Mouse (Mus musculus) embryonic facial prominence, embryonic 13.5 days (tissue): ENCODE data around the gene Prcd. TPM values are rescaled to one million over a fixed set of nuclear protein-coding genes. Genes with fewer than 3 reads are reported as not detected.
A peak's percentile ranks its signal among the peaks of the same experiment; 100 is the strongest.
"Not testable (repeated sequence)": the region's sequence is repeated elsewhere in the genome, so short reads cannot be mapped to it uniquely, and the experiment has no call there.

Experiments used
- ATAC-seq: fragments of 200-750 bp; cut with Nextera tagmentation; 2 replicates; pipeline ENCODE4 v1.8.0; 2017; ENCODE audit warnings: low read depth; ENCODE audit not compliant: insufficient number of reproducible peaks, insufficient read depth, low FRiP score, low TSS enrichment
- H3K27ac ChIP-seq: fragments of 300-500 bp; sonication (generic); 2 replicates; pipeline ENCODE4 v1.5.1; 2015; ENCODE audit warnings: moderate library complexity, mild to moderate bottlenecking, inconsistent platforms
- H3K27me3 ChIP-seq: fragments of 300-500 bp; sonication (generic); 2 replicates; pipeline ENCODE4 v1.6.1; 2015; ENCODE audit warnings: mild to moderate bottlenecking, inconsistent platforms
- H3K36me3 ChIP-seq: fragments of 300-500 bp; sonication (generic); 2 replicates; pipeline ENCODE4 v1.6.1; 2015; ENCODE audit warnings: mild to moderate bottlenecking, inconsistent platforms
- H3K4me1 ChIP-seq: fragments of 300-500 bp; sonication (generic); 2 replicates; pipeline ENCODE4 v1.6.1; 2015; ENCODE audit warnings: inconsistent platforms
- H3K4me2 ChIP-seq: fragments of 300-500 bp; sonication (generic); 2 replicates; pipeline ENCODE4 v1.6.1; 2015; ENCODE audit warnings: moderate library complexity, mild to moderate bottlenecking, inconsistent platforms
- H3K4me3 ChIP-seq: fragments of 300-500 bp; sonication (generic); 2 replicates; pipeline ENCODE4 v1.5.1; 2015; ENCODE audit warnings: mild to moderate bottlenecking, inconsistent platforms
- H3K9ac ChIP-seq: fragments of 300-500 bp; sonication (generic); 2 replicates; pipeline ENCODE4 v1.6.1; 2015; ENCODE audit warnings: mild to moderate bottlenecking, inconsistent platforms
- H3K9me3 ChIP-seq: fragments of 300-500 bp; sonication (generic); 2 replicates; pipeline ENCODE4 v1.6.1; 2016; ENCODE audit warnings: inconsistent platforms
- WGBS: fragments of 180-500 bp; shearing (Covaris S2); methylation state at CpG from one replicate; pipeline ENCODE4 v1.1.7; 2015; ENCODE audit warnings: mixed read lengths; 5-methylcytosine and 5-hydroxymethylcytosine counted together
- polyA plus RNA-seq: library from polyadenylated mRNA; unstranded; fragments of >200 nt; fragmentation: Nextera tagmentation; extraction: Ambion mirVana; gene quantifications from 2 replicates; pipeline ENCODE4 v1.2.1, GENCODE M21; 2015

Gene Prcd
- polyA plus RNA-seq, 1 experiment from 2014 or later = 0.80 TPM

DNA sequence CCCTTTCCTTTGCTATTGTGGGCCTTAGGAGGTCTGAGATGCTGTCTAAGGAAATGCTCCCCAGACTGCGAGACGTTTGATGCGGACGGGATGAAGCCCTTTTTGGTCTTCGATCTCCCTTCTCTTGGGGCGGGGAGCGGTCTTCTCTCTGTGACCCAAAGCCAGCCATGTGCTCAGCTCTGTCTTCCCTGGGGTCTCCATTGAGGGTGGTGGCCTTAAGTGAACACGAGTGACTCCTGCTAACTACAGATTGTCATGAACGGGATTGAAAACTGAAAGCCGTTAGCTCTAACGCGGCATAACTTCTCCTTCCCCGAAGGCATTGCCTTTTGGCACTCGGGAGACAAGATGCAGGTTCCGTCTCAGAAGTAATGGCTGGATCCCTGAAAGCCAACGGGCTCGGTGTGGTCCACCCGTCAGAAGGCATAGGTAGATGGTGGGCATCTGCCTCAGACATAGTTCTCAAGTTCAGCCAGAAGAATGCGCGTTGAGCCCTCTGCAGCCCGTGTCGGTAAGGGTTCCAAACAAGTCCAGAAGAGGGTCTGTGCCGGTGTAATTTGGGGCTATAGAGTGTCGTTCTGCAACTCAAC, 18.6 kb downstream of the Prcd start:
- under 1% methylated on average over 24 of the region's 24 CpGs for WGBS
- H3K4me2 ChIP-seq = peak overlapping the region; percentile 83
- peak overlapping the region; percentile 81 for H3K27ac ChIP-seq
- 0 out of 2 replicates have a peak, but pooled peaks have one; percentile 2 for ATAC-seq
- peak overlapping the region; percentile 73 for H3K4me3 ChIP-seq
- H3K9ac ChIP-seq = peak overlapping the region; percentile 97
- H3K4me1 ChIP-seq = peaks cover 43% of the 10 kb centered on the region
- H3K36me3 ChIP-seq = peaks cover 43% of the 10 kb centered on the region
- no peaks in the 10 kb centered on the region for H3K9me3 ChIP-seq
- no peaks in the 10 kb centered on the region for H3K27me3 ChIP-seq

DNA sequence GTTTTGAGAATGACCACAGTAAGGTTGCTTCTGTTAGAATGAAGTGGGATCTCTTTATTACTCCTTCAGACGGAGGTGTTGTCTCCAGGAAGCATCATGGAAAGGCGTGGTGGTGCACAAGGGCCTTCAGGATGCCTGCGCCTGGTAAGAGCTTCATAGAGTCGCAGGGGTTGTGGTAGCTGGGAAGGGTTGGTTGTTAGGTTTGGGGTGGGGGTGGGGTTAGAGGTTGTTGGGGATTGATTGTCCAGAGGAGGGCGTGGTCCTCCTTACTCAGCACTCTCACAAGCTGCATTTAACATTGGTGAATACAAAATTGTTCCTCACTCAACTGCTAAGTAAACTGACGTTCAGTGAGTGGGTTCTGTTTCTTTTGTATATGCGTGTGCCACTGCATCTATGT, 19.3 kb downstream of the Prcd start:
- H3K4me2 ChIP-seq = peak overlapping the region; percentile 83
- WGBS = 19% methylated on average over 7 of the region's 7 CpGs
- no peaks in the 10 kb centered on the region for H3K9me3 ChIP-seq
- peaks cover 43% of the 10 kb centered on the region for H3K4me1 ChIP-seq
- no peak overlapping the region for H3K27ac ChIP-seq
- H3K27me3 ChIP-seq = no peaks in the 10 kb centered on the region
- peak overlapping the region; percentile 73 for H3K4me3 ChIP-seq
- H3K36me3 ChIP-seq = peaks cover 49% of the 10 kb centered on the region
- peak overlapping the region; percentile 97 for H3K9ac ChIP-seq
- ATAC-seq = no peak

GRCm38 (mm10) chr11:116673410-116673809, 20.1 kb downstream of the Prcd start:
- Histone ChIP-seq H3K27me3 (no peaks in the 10 kb centered on the region), H3K4me1 (peaks cover 43% of the 10 kb centered on the region), H3K4me2 (peak overlapping the region; percentile 83), H3K9me3 (no peaks in the 10 kb centered on the region), H3K4me3 (peak overlapping the region; percentile 73), H3K27ac (no peak overlapping the region), H3K9ac (peak overlapping the region; percentile 97), H3K36me3 (peaks cover 56% of the 10 kb centered on the region)
- ATAC-seq = no peak
- 87% methylated on average over 2 of the region's 2 CpGs for WGBS

DNA sequence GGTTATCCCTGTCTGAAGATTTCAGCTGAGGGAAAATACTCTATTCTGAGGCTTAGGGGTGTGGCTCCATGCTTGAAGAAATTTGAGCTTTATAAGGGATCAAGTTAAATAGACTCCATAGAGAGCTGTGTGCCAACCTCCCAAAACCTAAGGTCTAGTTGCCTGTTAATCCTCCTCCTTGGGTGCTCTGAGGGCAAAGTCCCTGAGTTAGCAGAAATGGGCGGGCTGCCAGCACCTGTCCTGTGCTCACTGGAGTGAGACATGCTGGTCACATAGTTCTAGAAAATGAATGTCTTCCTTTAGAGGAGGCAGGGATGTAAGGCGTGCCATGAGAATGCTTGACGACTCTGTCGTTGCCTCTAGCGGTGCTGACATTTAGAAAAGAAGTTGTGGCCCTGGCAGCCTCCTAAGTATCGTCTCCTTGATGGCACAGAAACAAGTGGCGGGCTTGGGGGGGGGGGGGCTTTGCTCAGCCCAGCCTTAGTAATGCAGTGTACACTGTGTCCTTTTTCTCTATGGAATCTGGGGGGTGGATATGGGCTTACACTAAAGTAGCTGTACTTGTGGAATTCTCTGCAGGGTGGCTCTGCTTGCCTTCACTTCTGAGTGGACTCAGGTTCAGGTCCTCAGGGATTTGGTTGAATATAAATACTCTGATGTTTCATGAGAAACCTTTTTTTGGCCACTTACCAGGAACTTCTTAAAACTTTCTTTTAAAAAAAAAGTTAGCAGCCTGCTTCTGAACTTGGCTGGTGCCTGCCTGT, 21.5 kb downstream of the Prcd start:
- no peak overlapping the region for H3K9ac ChIP-seq
- no peaks in the 10 kb centered on the region for H3K9me3 ChIP-seq
- H3K27ac ChIP-seq = no peak overlapping the region
- peaks cover 34% of the 10 kb centered on the region for H3K4me1 ChIP-seq
- no peaks in the 10 kb centered on the region for H3K27me3 ChIP-seq
- no peak for ATAC-seq
- peaks cover 67% of the 10 kb centered on the region for H3K36me3 ChIP-seq
- WGBS = 83% methylated on average over 7 of the region's 7 CpGs
- H3K4me3 ChIP-seq = no peak overlapping the region
- H3K4me2 ChIP-seq = no peak overlapping the region

- ATAC-seq = not testable (repeated sequence)
These were observed 22.1 kb downstream of the Prcd start for GRCm38 (mm10) chr11:116675429-116675828.

GRCm38 (mm10) chr11:116676175-116676976, 23.0 kb downstream of the Prcd start:
- H3K27ac ChIP-seq = no peak overlapping the region
- WGBS = 89% methylated on average over 14 of the region's 14 CpGs
- H3K27me3 ChIP-seq = no peaks in the 10 kb centered on the region
- no peaks in the 10 kb centered on the region for H3K9me3 ChIP-seq
- H3K36me3 ChIP-seq = peaks cover 72% of the 10 kb centered on the region
- H3K4me3 ChIP-seq = no peak overlapping the region
- no peak overlapping the region for H3K4me2 ChIP-seq
- H3K9ac ChIP-seq = no peak overlapping the region
- no peak for ATAC-seq
- H3K4me1 ChIP-seq = peaks cover 38% of the 10 kb centered on the region

More at GRCm38 (mm10) chr11:116675429-116675828, 22.1 kb downstream of the Prcd start:
- H3K9ac ChIP-seq, H3K27ac ChIP-seq, H3K9me3 ChIP-seq, H3K4me3 ChIP-seq, H3K27me3 ChIP-seq, H3K4me2 ChIP-seq: not testable (repeated sequence)
- 78% methylated on average over 6 of the region's 6 CpGs for WGBS
- H3K36me3 ChIP-seq = peaks cover 67% of the 10 kb centered on the region
- H3K4me1 ChIP-seq = peaks cover 38% of the 10 kb centered on the region

GRCm38 (mm10) chr11:116677711-116678441, 24.5 kb downstream of the Prcd start:
- Histone ChIP-seq H3K27me3 (no peaks in the 10 kb centered on the region), H3K4me2 (no peak overlapping the region), H3K4me3 (no peak overlapping the region), H3K9me3 (no peaks in the 10 kb centered on the region), H3K9ac (no peak overlapping the region), H3K27ac (no peak overlapping the region), H3K4me1 (peaks cover 47% of the 10 kb centered on the region), H3K36me3 (peaks cover 82% of the 10 kb centered on the region)
- no peak for ATAC-seq
- 79% methylated on average over 8 of the region's 8 CpGs for WGBS

GRCm38 (mm10) chr11:116679148-116679547, 25.8 kb downstream of the Prcd start:
- no peak overlapping the region for H3K4me3 ChIP-seq
- H3K4me1 ChIP-seq = peaks cover 37% of the 10 kb centered on the region
- H3K27ac ChIP-seq = no peak overlapping the region
- peaks cover 74% of the 10 kb centered on the region for H3K36me3 ChIP-seq
- no peak overlapping the region for H3K4me2 ChIP-seq
- H3K9me3 ChIP-seq = no peaks in the 10 kb centered on the region
- no peaks in the 10 kb centered on the region for H3K27me3 ChIP-seq
- 89% methylated on average over 6 of the region's 6 CpGs for WGBS
- ATAC-seq = no peak
- no peak overlapping the region for H3K9ac ChIP-seq

- H3K36me3 ChIP-seq = peaks cover 73% of the 10 kb centered on the region
- no peaks in the 10 kb centered on the region for H3K27me3 ChIP-seq
- 0 out of 2 replicates have a peak overlapping the region, but pooled peaks have one; percentile 8 for H3K27ac ChIP-seq
- ATAC-seq = no peak
- H3K4me3 ChIP-seq = no peak overlapping the region
- H3K9me3 ChIP-seq = no peaks in the 10 kb centered on the region
- peak overlapping the region; percentile 6; the same call in 1 of the 2 replicates for H3K9ac ChIP-seq
- H3K4me2 ChIP-seq = no peak overlapping the region
- 67% methylated on average over 24 of the region's 24 CpGs for WGBS
- peaks cover 29% of the 10 kb centered on the region for H3K4me1 ChIP-seq
These were observed 27.2 kb downstream of the Prcd start for GRCm38 (mm10) chr11:116680321-116681091.

DNA sequence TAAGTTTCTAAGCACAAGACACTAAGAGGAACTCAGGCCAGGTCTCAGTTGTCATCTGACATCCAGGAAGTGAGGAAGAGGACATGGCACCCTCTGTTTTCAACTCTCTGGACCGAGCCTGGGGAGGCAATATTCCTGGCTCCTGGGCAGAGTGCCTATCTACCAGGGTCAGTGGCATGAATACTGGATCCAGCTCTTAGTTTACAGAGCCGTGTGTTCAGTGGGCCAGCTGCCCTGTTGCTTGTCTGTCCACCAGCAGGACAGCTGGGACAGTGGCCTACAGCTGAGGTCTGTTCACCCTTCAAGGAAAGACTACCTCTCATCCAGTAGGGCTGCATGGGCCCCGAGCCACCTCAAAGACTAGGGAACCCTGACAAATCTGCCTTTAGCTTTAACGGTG, 27.8 kb downstream of the Prcd start:
- H3K4me1 ChIP-seq = peaks cover 29% of the 10 kb centered on the region
- H3K4me3 ChIP-seq = no peak overlapping the region
- peaks cover 71% of the 10 kb centered on the region for H3K36me3 ChIP-seq
- 79% methylated on average over 4 of the region's 4 CpGs for WGBS
- H3K27me3 ChIP-seq = no peaks in the 10 kb centered on the region
- ATAC-seq = no peak
- no peak overlapping the region for H3K9ac ChIP-seq
- H3K4me2 ChIP-seq = no peak overlapping the region
- H3K9me3 ChIP-seq = no peaks in the 10 kb centered on the region
- H3K27ac ChIP-seq = 0 out of 2 replicates have a peak overlapping the region, but pooled peaks have one; percentile 8
